Mouse (Mus musculus) CH12.LX (cell line): Measurements from ENCODE around the gene H2-Ab1. TPM values are rescaled to one million over a fixed set of nuclear protein-coding genes. Genes with fewer than 3 reads are reported as not detected.

Source experiments
- DNase-seq: peaks from one replicate; pipeline ENCODE4 v3.0.0-alpha.2; 2013; ENCODE audit errors: extremely low read depth
- H3K27ac ChIP-seq: 2 replicates; pipeline ENCODE4 v1.5.1; 2012; ENCODE audit warnings: low read depth, mild to moderate bottlenecking, control low read depth, moderate library complexity; ENCODE audit not compliant: insufficient read depth
- H3K27me3 ChIP-seq: replicated peaks from 2 replicates; pipeline ENCODE3; 2012; ENCODE audit warnings: inconsistent platforms
- H3K36me3 ChIP-seq, 2 experiments: replicated peaks in 1 of 2; 2 replicates each; pipeline versions ENCODE3 to v1.6.1; 2012; ENCODE audit warnings: inconsistent platforms in 1 of 2, low read length in 1 of 2, mild to moderate bottlenecking in 1 of 2, mixed read lengths in 1 of 2, moderate library complexity in 1 of 2; ENCODE audit not compliant: control insufficient read depth in 1 of 2, insufficient read depth in 1 of 2
- H3K4me1 ChIP-seq, 2 experiments: 2 replicates each; pipeline ENCODE4 v1.6.1; 2012; ENCODE audit warnings: inconsistent platforms in 1 of 2, moderate library complexity in 1 of 2; ENCODE audit not compliant: insufficient read depth in 2 of 2, control insufficient read depth in 1 of 2
- H3K4me2 ChIP-seq: 2 replicates; pipeline ENCODE4 v1.6.1; 2012; ENCODE audit warnings: low read depth, mild to moderate bottlenecking, control low read depth; ENCODE audit not compliant: poor library complexity, insufficient read depth, severe bottlenecking
- H3K4me3 ChIP-seq, 3 experiments: fragments of 150-350 bp in 1 of 3; sonication (generic) in 1 of 3; replicated peaks in 1 of 3; 2 replicates each; pipeline versions ENCODE3 to v1.5.1; 2011 to 2012; ENCODE audit warnings: low read depth in 2 of 3, low read length in 2 of 3, mild to moderate bottlenecking in 2 of 3, moderate library complexity in 2 of 3, control low read depth in 1 of 3, improper control_type of control experiment in 1 of 3, inconsistent platforms in 1 of 3, mixed read lengths in 1 of 3; ENCODE audit not compliant: poor library complexity in 1 of 3
- H3K79me2 ChIP-seq: replicated peaks from 2 replicates; pipeline ENCODE4 v1.6.1; 2012; ENCODE audit warnings: mild to moderate bottlenecking, moderate library complexity; ENCODE audit not compliant: control insufficient read depth, poor library complexity, insufficient read depth, severe bottlenecking; ENCODE audit errors: extremely low read depth
- H3K9ac ChIP-seq: 2 replicates; pipeline ENCODE4 v1.6.1; 2012; ENCODE audit warnings: low read depth, mild to moderate bottlenecking, control low read depth, moderate library complexity; ENCODE audit not compliant: insufficient read depth
- H3K9me3 ChIP-seq: replicated peaks from 2 replicates; pipeline ENCODE3; 2012; ENCODE audit warnings: low read length, inconsistent platforms, mixed read lengths
- BHLHE40 ChIP-seq: IDR thresholded peaks from 2 replicates; pipeline ENCODE4 v1.6.1; 2011; ENCODE audit warnings: mild to moderate bottlenecking, low read depth, low read length, improper control_type of control experiment
- E2F4 ChIP-seq: IDR thresholded peaks from 2 replicates; pipeline ENCODE4 v1.6.1; 2011; ENCODE audit warnings: low read depth, low read length, improper control_type of control experiment; ENCODE audit not compliant: insufficient replicate concordance
- HCFC1 ChIP-seq: IDR thresholded peaks from 2 replicates; pipeline ENCODE4 v1.6.1; 2012; ENCODE audit warnings: low read depth, mild to moderate bottlenecking, inconsistent platforms, low read length, improper control_type of control experiment
- JUN ChIP-seq: IDR thresholded peaks from 2 replicates; pipeline ENCODE4 v1.6.1; 2011; ENCODE audit warnings: low read depth, mild to moderate bottlenecking, low read length, improper control_type of control experiment, moderate library complexity; ENCODE audit not compliant: insufficient read depth
- MAFK ChIP-seq: IDR thresholded peaks from 2 replicates; pipeline ENCODE4 v1.6.1; 2011; ENCODE audit warnings: low read length, improper control_type of control experiment; ENCODE audit not compliant: insufficient replicate concordance
- MXI1 ChIP-seq: IDR thresholded peaks from 2 replicates; pipeline ENCODE4 v1.6.1; 2011; ENCODE audit warnings: mild to moderate bottlenecking, low read depth, low read length, improper control_type of control experiment
- MYC ChIP-seq: IDR thresholded peaks from 2 replicates; pipeline ENCODE4 v1.6.1; 2011; ENCODE audit warnings: low read depth, mild to moderate bottlenecking, improper control_type of control experiment, low read length
- NRF1 ChIP-seq: IDR thresholded peaks from 2 replicates; pipeline ENCODE4 v1.6.1; 2014; ENCODE audit warnings: low read depth, mild to moderate bottlenecking, inconsistent platforms, low read length, improper control_type of control experiment, moderate library complexity
- POLR2A ChIP-seq: IDR thresholded peaks from 2 replicates; pipeline ENCODE4 v1.6.1; 2011; ENCODE audit warnings: low read depth, mild to moderate bottlenecking, improper control_type of control experiment, low read length
- RAD21 ChIP-seq: IDR thresholded peaks from 2 replicates; pipeline ENCODE4 v1.6.1; 2011; ENCODE audit warnings: low read depth, mild to moderate bottlenecking, low read length, improper control_type of control experiment, moderate library complexity
- RCOR1 ChIP-seq: conservative IDR thresholded peaks from 2 replicates; pipeline ENCODE4 v1.6.1; 2012; ENCODE audit warnings: low read depth, mild to moderate bottlenecking, inconsistent platforms, low read length, improper control_type of control experiment
- SMC3 ChIP-seq: IDR thresholded peaks from 2 replicates; pipeline ENCODE4 v1.6.1; 2011; ENCODE audit warnings: low read depth, low read length, improper control_type of control experiment
- TCF12 ChIP-seq: IDR thresholded peaks from 2 replicates; pipeline ENCODE4 v1.6.1; 2014; ENCODE audit warnings: low read depth, mild to moderate bottlenecking, inconsistent platforms, low read length, improper control_type of control experiment
- USF1 ChIP-seq: IDR thresholded peaks from 2 replicates; pipeline ENCODE4 v1.6.1; 2014; ENCODE audit warnings: low read depth, mild to moderate bottlenecking, inconsistent platforms, low read length, improper control_type of control experiment
- USF2 ChIP-seq: conservative IDR thresholded peaks from 2 replicates; pipeline ENCODE4 v1.6.1; 2011; ENCODE audit warnings: low read depth, low read length, improper control_type of control experiment
- ZC3H11A ChIP-seq: IDR thresholded peaks from 2 replicates; pipeline ENCODE4 v1.6.1; 2012; ENCODE audit warnings: low read depth, mild to moderate bottlenecking, inconsistent platforms, low read length, improper control_type of control experiment
- ZMIZ1 ChIP-seq: IDR thresholded peaks from 2 replicates; pipeline ENCODE4 v1.6.1; 2012; ENCODE audit warnings: low read depth, mild to moderate bottlenecking, inconsistent platforms, low read length, improper control_type of control experiment
- dilution Hi-C: fragments of 300-500 bp; cut with MboI; formaldehyde crosslinking; loops from 2 replicates; pipeline ENCODE4 v1.14.3; 2020; ENCODE audit warnings: low sequenced_read_pairs; ENCODE audit not compliant: extremely low pct_unique_long_range_greater_than_20kb, extremely low pct_ligation_motif_present
- in situ Hi-C: fragments of 300-500 bp; cut with MboI; formaldehyde crosslinking; loops from 3 replicates; pipeline ENCODE4 v1.14.3; 2019; ENCODE audit warnings: low sequenced_read_pairs, low pct_ligation_motif_present, low pct_unique_long_range_greater_than_20kb, mixed read lengths
- polyA plus RNA-seq: library from polyadenylated mRNA; unstranded; fragments of >175 nt; gene quantifications from 2 replicates; pipeline ENCODE4 v1.2.1, GENCODE M21; 2012; ENCODE audit warnings: low read depth; ENCODE audit not compliant: insufficient read length
- total RNA-seq, 2 experiments: library from RNA; depleted of rRNA; stranded (reverse); fragments of 300-350 nt in 1 of 2; fragments of >200 nt in 1 of 2; gene quantifications; 2 replicates each; pipeline ENCODE4 v1.2.3; 2012 to 2014

H2-Ab1 gene
- total and polyA plus RNA-seq, 3 experiments = 114 to 699 (median 119) TPM

DNA sequence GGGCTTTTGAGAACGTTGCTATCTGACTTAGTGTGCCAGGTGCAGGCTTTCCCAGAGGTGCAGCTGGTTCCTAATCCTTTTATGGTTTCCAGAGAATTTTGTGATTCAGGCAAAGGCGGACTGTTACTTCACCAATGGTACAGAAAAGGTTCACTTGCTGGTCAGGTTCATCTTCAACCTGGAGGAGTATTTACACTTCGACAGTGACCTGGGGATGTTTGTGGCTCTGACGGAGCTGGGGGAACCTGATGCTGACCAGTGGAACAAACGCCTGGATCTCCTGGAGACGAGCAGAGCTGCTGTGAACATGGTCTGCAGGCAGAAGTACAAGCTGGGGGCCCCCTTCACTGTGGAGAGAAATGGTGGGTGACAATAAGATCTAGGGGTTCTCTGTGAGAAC is 16.6 kb upstream of the H2-Ab1 start:
- TF ChIP-seq SMC3 (no peak), USF1 (no peak), ZC3H11A (no peak), E2F4 (no peak), MYC (no peak), POLR2A (no peak)
- H3K79me2 ChIP-seq = no peaks in the 10 kb centered on the region
- H3K4me3 ChIP-seq = no peak overlapping the region
- dilution Hi-C loops (no loop called here), in situ Hi-C loops (loop anchor here (10.0 kb wide), 1 partner anchor 314 kb away; no protein-coding TSS in a partner anchor)
- peaks cover 0 to 44% of the 10 kb centered on the region in 2 experiments for H3K36me3 ChIP-seq
- no peak overlapping the region for H3K4me2 ChIP-seq
- peaks cover 10% of the 10 kb centered on the region for H3K9me3 ChIP-seq
- H3K27me3 ChIP-seq = no peaks in the 10 kb centered on the region
- DNase-seq = no peak
- no peak overlapping the region for H3K27ac ChIP-seq
- H3K4me1 ChIP-seq = peaks cover 0 to 19% of the 10 kb centered on the region in 2 experiments; a peak in 3 of 4 replicates
- no peak overlapping the region for H3K9ac ChIP-seq

DNA sequence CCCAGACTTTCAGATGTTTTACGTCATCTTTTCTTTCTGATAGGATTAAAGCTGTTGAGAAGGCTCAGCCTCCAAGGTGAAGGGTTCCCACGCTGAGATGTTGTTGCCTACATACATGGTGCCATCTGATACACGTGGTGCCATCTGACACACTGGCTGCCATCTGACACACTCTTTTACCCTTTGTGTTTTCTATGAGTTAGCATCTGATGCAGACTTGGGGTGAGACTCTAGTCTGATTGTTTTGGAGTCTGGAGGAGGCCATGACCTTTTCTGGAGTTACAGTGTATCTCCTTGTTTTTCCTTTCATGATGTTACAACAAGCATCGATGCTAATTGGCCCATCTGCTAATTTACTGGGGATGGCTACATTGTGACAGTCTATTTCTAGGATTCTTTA is 12.8 kb upstream of the H2-Ab1 start:
- in situ Hi-C loops = loop anchor here (5.0 to 10.0 kb wide), 3 partner anchors 103 to 310 kb away; no protein-coding TSS in a partner anchor
- no peak for TF ChIP-seq BHLHE40
- TF ChIP-seq NRF1 = no peak
- TF ChIP-seq ZC3H11A = no peak
- TF ChIP-seq RAD21 = no peak
- TF ChIP-seq JUN = no peak
- TF ChIP-seq HCFC1 = no peak
- TF ChIP-seq RCOR1 = no peak
- no peak for TF ChIP-seq MAFK
- TF ChIP-seq USF2 = no peak
- TF ChIP-seq TCF12 = no peak
- TF ChIP-seq ZMIZ1 = no peak
- TF ChIP-seq MXI1 = no peak

More for the DNA sequence above, 12.8 kb upstream of the H2-Ab1 start:
- Histone ChIP-seq H3K4me1 (peaks cover 0 to 16% of the 10 kb centered on the region in 2 experiments; a peak in 3 of 4 replicates), H3K9me3 (peaks cover 10% of the 10 kb centered on the region), H3K36me3 (peaks cover 0 to 44% of the 10 kb centered on the region in 2 experiments), H3K27ac (no peak overlapping the region), H3K4me3 (no peak overlapping the region), H3K79me2 (no peaks in the 10 kb centered on the region), H3K27me3 (no peaks in the 10 kb centered on the region), H3K9ac (no peak overlapping the region), H3K4me2 (no peak overlapping the region)
- dilution Hi-C loops = no loop called here
- DNase-seq = no peak
